8 mouse cellular contexts compared by ENCODE assay signal in the genomic region with DNA sequence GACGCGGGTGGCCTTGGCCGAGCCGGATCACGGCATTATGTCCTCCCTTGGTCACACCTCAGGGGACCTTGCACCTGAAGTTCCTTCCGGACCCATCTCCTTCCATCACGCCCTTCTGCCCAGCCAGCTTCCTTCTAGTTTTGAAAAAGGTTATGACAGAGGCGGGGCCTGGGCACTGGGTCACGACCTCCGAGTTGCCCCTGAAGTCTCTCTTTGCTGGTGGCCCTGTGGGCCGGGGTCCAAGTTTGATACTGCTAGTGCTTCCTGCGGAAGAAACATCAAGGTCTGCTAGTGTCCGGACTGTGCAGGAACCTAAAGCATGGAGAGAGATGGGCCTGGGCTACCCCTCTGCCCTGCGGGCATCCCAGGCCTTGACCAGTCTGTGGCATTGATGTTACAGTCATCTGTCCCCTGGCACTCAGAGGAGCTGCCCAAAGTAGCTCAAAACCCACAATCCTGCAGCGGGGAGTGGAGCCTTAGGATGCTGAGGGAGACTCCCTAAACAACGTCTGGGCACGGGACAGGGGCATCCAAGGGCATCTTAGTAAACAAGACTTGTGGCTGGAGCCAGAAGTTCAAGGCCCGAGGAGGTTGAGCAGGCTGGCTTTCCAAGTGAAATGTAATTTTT. TPM values are rescaled to one million over a fixed set of nuclear protein-coding genes. Genes with fewer than 3 reads are reported as not detected.
A peak's percentile ranks its signal among the peaks of the same experiment; 100 is the strongest.
DNase-seq lines count a peak whose midpoint lies in the region; ATAC-seq and TF ChIP-seq lines count a peak whose summit lies in the region.
"Had no signal": no experiment of that assay in that cellular context is flagged by ENCODE, and none has a peak within 500 bp of the region (broad histone marks: within the 10 kb centered on the region; RNA-seq: fewer than 3 reads in every experiment).

No protein-coding gene starts in this region.

- H3K27ac ChIP-seq in layer of hippocampus, adult 2 months = peak overlapping the region; percentile 55
- H3K27ac ChIP-seq in forebrain, embryonic 10.5 days = peak overlapping the region; percentile 86
- H3K27ac ChIP-seq in limb, embryonic 12.5 days = no peak overlapping the region
- H3K27ac ChIP-seq in neural tube, embryonic 15.5 days (replicated peaks) = peak overlapping the region; percentile 48; the same call in 1 of the 2 replicates

- H3K4me2 ChIP-seq in limb, embryonic 12.5 days = peak overlapping the region; percentile 95
- H3K4me2 ChIP-seq in neural tube, embryonic 15.5 days = peak overlapping the region; percentile 88

- H3K4me1 ChIP-seq in forebrain, embryonic 10.5 days = peaks cover 32% of the 10 kb centered on the region
- peaks cover 17% of the 10 kb centered on the region for H3K4me1 ChIP-seq in limb, embryonic 12.5 days (replicated peaks)
- peaks cover 24% of the 10 kb centered on the region for H3K4me1 ChIP-seq in neural tube, embryonic 15.5 days

- no peak for DNase-seq in layer of hippocampus, adult 2 months (ENCODE audit: low spot score in 2 of 2)
- no peak for DNase-seq in layer of hippocampus, postnatal 25 days (ENCODE audit: extremely low spot score in 1 of 2, low spot score in 1 of 2)
- no peak for DNase-seq in forebrain, embryonic 10.5 days (ENCODE audit: extremely low spot score, low spot score)
- no peak for DNase-seq in thymus, postnatal 36 days
- no peak for DNase-seq in layer of hippocampus, adult 11-12 months (ENCODE audit: low spot score)
- DNase-seq: kidney, postnatal 25 days had no signal

- H3K36me3 ChIP-seq in forebrain, embryonic 10.5 days (replicated peaks) = peaks cover 19% of the 10 kb centered on the region; the same call in 1 of the 2 replicates
- no peaks in the 10 kb centered on the region for H3K36me3 ChIP-seq in limb, embryonic 12.5 days
- H3K36me3 ChIP-seq in neural tube, embryonic 15.5 days = peaks cover 9% of the 10 kb centered on the region

- H3K9me3 ChIP-seq in forebrain, embryonic 10.5 days = no peaks in the 10 kb centered on the region
- H3K9me3 ChIP-seq in limb, embryonic 12.5 days = no peaks in the 10 kb centered on the region
- no peaks in the 10 kb centered on the region for H3K9me3 ChIP-seq in neural tube, embryonic 15.5 days (replicated peaks)

- ATAC-seq in limb, embryonic 12.5 days (ENCODE audit: insufficient number of reproducible peaks, insufficient read depth, low FRiP score, low TSS enrichment, low read depth) = no peak
- ATAC-seq in neural tube, embryonic 15.5 days (ENCODE audit: low FRiP score) = no peak

- peak overlapping the region; percentile 55 for H3K4me3 ChIP-seq in layer of hippocampus, adult 2 months
- peak overlapping the region; percentile 82 for H3K4me3 ChIP-seq in forebrain, embryonic 10.5 days
- peak overlapping the region; percentile 70 for H3K4me3 ChIP-seq in limb, embryonic 12.5 days (replicated peaks)
- H3K4me3 ChIP-seq in neural tube, embryonic 15.5 days (replicated peaks) = peak overlapping the region; percentile 80

- peak overlapping the region; percentile 82 for H3K9ac ChIP-seq in limb, embryonic 12.5 days (replicated peaks)
- H3K9ac ChIP-seq in neural tube, embryonic 15.5 days (replicated peaks) = peak overlapping the region; percentile 80

- WGBS in forebrain, embryonic 10.5 days = 28% methylated on average over 18 of the region's 18 CpGs
- 24% methylated on average over 18 of the region's 18 CpGs for WGBS in limb, embryonic 12.5 days
- WGBS in neural tube, embryonic 15.5 days = 19% methylated on average over 18 of the region's 18 CpGs

- H3K27me3 ChIP-seq in forebrain, embryonic 10.5 days (ENCODE audit: poor library complexity, severe bottlenecking) = peaks cover 51% of the 10 kb centered on the region
- H3K27me3 ChIP-seq in limb, embryonic 12.5 days = peaks cover 40% of the 10 kb centered on the region
- peaks cover 3% of the 10 kb centered on the region; the same call in 1 of the 2 replicates for H3K27me3 ChIP-seq in neural tube, embryonic 15.5 days (replicated peaks)

- no peak for TF ChIP-seq CTCF in layer of hippocampus, adult 2 months (conservative IDR thresholded peaks at IDR 0.05)

RNA-seq across cellular contexts. Expression of a gene that starts 10.3 kb away (rescaled TPM):
- total RNA-seq in layer of hippocampus, adult 2 months (2021) = 10 to 100 TPM; 54.0 to 57.7 TPM
- 10 to 100 TPM; 52.4 to 60.0 TPM for total RNA-seq in layer of hippocampus, postnatal 25 days (2021)
- polyA plus RNA-seq in forebrain, embryonic 10.5 days (2016; fragmentation: Nextera tagmentation; extraction: Ambion mirVana) = 19.8 and 21.4 TPM in 2 replicates
- 13.9 and 14.8 TPM in 2 replicates for polyA plus RNA-seq in limb, embryonic 12.5 days (2016; fragmentation: Nextera tagmentation; extraction: Ambion mirVana)
- 72.5 and 82.4 TPM in 2 replicates for polyA plus RNA-seq in neural tube, embryonic 15.5 days (2015; fragmentation: Nextera tagmentation; extraction: Ambion mirVana)
